Mouse (Mus musculus): ENCODE measurements around the gene Gm5728.
"Not testable (repeated sequence)": the region's sequence is repeated elsewhere in the genome, so short reads cannot be mapped to it uniquely, and the experiment has no call there.

The Gm5728 gene

DNA sequence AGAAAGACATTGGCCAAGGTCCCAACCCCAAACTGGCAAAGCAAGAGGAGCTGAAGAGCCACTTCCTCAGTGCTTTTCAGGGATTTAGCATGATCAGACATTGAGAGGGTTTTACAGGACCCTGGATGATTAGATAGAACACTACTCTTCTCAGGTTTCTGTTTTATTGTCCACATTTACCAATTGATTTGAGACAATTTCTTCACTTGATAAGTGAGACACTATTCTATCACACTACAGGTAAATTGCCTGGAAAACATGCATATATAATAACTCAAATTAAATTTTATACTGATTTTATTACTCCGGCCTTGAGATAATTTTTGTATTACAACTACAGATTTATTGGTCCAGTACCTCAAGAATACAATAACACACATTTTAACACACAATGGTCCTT lies at the start of gene Gm5728:
Gene Gm5728, minus strand, starts transcription at position 101 of the 400 bp plus-strand sequence.
- DNase-seq (ENCODE audit: low spot score): not testable (repeated sequence)

DNA sequence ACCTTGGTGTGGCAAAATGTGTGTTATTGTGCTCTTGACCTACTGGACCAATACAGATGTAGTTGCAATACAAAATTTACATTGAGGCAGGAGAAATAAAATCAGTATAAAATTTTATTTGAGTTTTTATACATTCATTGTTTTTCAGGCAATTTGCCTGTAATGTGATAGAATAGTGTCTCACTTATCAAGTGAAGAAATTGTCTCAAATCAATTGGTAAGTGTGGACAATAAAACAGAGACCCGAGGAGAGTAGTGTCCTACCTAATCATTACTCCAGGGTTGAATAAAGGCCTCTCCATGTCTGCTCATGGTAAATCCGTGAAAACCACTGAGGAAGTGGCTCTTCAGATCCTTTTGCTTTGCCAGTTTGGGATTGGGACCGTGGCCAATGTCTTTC lies 42.4 kb upstream of the Gm5728 start, which contains the start of gene Vmn1r100:
Gene Vmn1r100, plus strand, starts transcription at position 301 of the 400 bp plus-strand sequence.
- not testable (repeated sequence) for DNase-seq (ENCODE audit: low spot score)

DNA sequence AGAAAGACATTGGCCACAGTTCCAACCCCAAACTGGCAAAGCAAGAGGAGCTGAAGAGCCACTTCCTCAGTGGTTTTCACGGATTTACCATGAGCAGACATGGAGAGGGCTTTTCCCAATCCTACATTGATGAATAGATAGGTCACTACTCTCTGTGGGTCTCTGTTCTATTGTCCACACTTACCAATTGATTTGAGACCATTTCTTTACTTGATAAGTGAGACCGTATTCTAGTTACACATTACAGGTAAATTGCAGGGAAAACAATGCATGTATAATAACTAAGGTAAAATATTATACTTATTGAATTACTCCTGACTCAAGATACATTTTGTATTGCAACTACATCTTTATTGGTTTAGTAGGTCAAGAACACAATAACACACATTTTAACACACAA lies 41.2 kb downstream of the Gm5728 start, which contains the start of gene Gm4133:
Gene Gm4133, minus strand, starts transcription at position 101 of the 400 bp plus-strand sequence.
- DNase-seq (ENCODE audit: low spot score): not testable (repeated sequence)

All from ovary, adult 18-20 months (tissue).